Mouse (Mus musculus): ENCODE results near the gene Crocc2. TPM values are rescaled to one million over a fixed set of nuclear protein-coding genes. Genes with fewer than 3 reads are reported as not detected.

The Crocc2 gene
- polyA plus RNA-seq, 1 experiment from 2014 or later: 0.04 TPM

GRCm38 (mm10) chr1:93257560-93257959 is 89.0 kb downstream of the Crocc2 start:
- Histone ChIP-seq H3K4me1 (replicated peaks) (peaks cover 4% of the 10 kb centered on the region; the same call in 1 of the 2 replicates), H3K36me3 (no peaks in the 10 kb centered on the region), H3K9ac (no peak overlapping the region), H3K27me3 (replicated peaks) (no peaks in the 10 kb centered on the region), H3K27ac (no peak overlapping the region), H3K4me2 (replicated peaks) (no peak overlapping the region), H3K4me3 (replicated peaks) (no peak overlapping the region), H3K9me3 (no peaks in the 10 kb centered on the region)
- WGBS: 85% methylated on average over 1 of the region's 1 CpGs
- ATAC-seq: no peak

GRCm38 (mm10) chr1:93267207-93267606 is 98.7 kb downstream of the Crocc2 start:
- H3K4me1 ChIP-seq (replicated peaks): no peaks in the 10 kb centered on the region
- no peak for ATAC-seq
- 43% methylated on average over 3 of the region's 3 CpGs for WGBS

GRCm38 (mm10) chr1:93268246-93268645 is 99.7 kb downstream of the Crocc2 start:
- H3K4me1 ChIP-seq (replicated peaks): no peaks in the 10 kb centered on the region
- no peaks in the 10 kb centered on the region for H3K27me3 ChIP-seq (replicated peaks)
- H3K27ac ChIP-seq: no peak overlapping the region
- no peak for ATAC-seq
- H3K9ac ChIP-seq: no peak overlapping the region
- no peak overlapping the region for H3K4me2 ChIP-seq (replicated peaks)
- H3K36me3 ChIP-seq: no peaks in the 10 kb centered on the region
- 78% methylated on average over 2 of the region's 2 CpGs for WGBS
- no peaks in the 10 kb centered on the region for H3K9me3 ChIP-seq
- H3K4me3 ChIP-seq (replicated peaks): no peak overlapping the region

More at GRCm38 (mm10) chr1:93267207-93267606, 98.7 kb downstream of the Crocc2 start:
- Histone ChIP-seq H3K4me3 (replicated peaks) (no peak overlapping the region), H3K9ac (no peak overlapping the region), H3K9me3 (no peaks in the 10 kb centered on the region), H3K4me2 (replicated peaks) (no peak overlapping the region), H3K27ac (no peak overlapping the region), H3K27me3 (replicated peaks) (no peaks in the 10 kb centered on the region), H3K36me3 (no peaks in the 10 kb centered on the region)

GRCm38 (mm10) chr1:93270516-93271240 is 102.2 kb downstream of the Crocc2 start:
- no peaks in the 10 kb centered on the region for H3K4me1 ChIP-seq (replicated peaks)
- no peak overlapping the region for H3K4me3 ChIP-seq (replicated peaks)
- H3K9ac ChIP-seq: no peak overlapping the region
- no peak overlapping the region for H3K27ac ChIP-seq
- WGBS: 69% methylated on average over 3 of the region's 3 CpGs
- H3K4me2 ChIP-seq (replicated peaks): no peak overlapping the region
- ATAC-seq: no peak
- H3K9me3 ChIP-seq: no peaks in the 10 kb centered on the region
- no peaks in the 10 kb centered on the region for H3K27me3 ChIP-seq (replicated peaks)
- no peaks in the 10 kb centered on the region for H3K36me3 ChIP-seq

DNA sequence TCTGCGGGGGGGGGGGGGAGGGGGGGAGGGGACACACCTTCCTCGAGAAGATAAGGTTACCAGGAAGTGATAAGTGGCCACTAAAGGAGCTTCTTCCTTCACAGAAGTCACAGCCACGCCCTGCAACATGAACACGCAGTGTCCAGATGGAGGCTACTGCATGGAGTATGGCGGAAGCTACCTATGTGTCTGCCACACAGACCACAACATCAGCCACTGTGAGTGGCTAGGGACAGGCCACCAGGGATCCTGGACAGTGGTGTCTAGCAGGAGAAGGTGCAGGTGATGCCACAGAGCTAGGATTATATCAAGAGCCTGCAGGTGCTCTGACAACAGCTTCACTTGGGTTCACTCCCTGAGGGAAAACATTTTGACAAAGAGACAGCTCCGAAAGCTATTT is 103.2 kb downstream of the Crocc2 start:
- 64% methylated on average over 6 of the region's 6 CpGs for WGBS
- Histone ChIP-seq H3K4me1 (replicated peaks) (no peaks in the 10 kb centered on the region), H3K27me3 (replicated peaks) (no peaks in the 10 kb centered on the region), H3K9me3 (no peaks in the 10 kb centered on the region), H3K4me3 (replicated peaks) (no peak overlapping the region), H3K36me3 (no peaks in the 10 kb centered on the region), H3K4me2 (replicated peaks) (no peak overlapping the region), H3K9ac (no peak overlapping the region), H3K27ac (no peak overlapping the region)
- ATAC-seq: 0 out of 2 replicates have a peak, but pooled peaks have one; percentile 28

- H3K9ac ChIP-seq: no peak overlapping the region
- no peak overlapping the region for H3K4me3 ChIP-seq (replicated peaks)
- H3K4me1 ChIP-seq (replicated peaks): no peaks in the 10 kb centered on the region
- ATAC-seq: peak; percentile 66; the same call in 1 of the 2 replicates
- H3K27ac ChIP-seq: no peak overlapping the region
- no peak overlapping the region for H3K4me2 ChIP-seq (replicated peaks)
- H3K9me3 ChIP-seq: no peaks in the 10 kb centered on the region
- 2% methylated on average over 16 of the region's 16 CpGs for WGBS
- H3K27me3 ChIP-seq (replicated peaks): no peaks in the 10 kb centered on the region
- no peaks in the 10 kb centered on the region for H3K36me3 ChIP-seq
Observed at GRCm38 (mm10) chr1:93272409-93272821, 103.9 kb downstream of the Crocc2 start.

- Histone ChIP-seq H3K4me1 (replicated peaks) (no peaks in the 10 kb centered on the region), H3K36me3 (no peaks in the 10 kb centered on the region), H3K9ac (no peak overlapping the region), H3K9me3 (no peaks in the 10 kb centered on the region), H3K27me3 (replicated peaks) (no peaks in the 10 kb centered on the region), H3K4me3 (replicated peaks) (no peak overlapping the region), H3K4me2 (replicated peaks) (no peak overlapping the region), H3K27ac (no peak overlapping the region)
- ATAC-seq: peak; percentile 34; the same call in 1 of the 2 replicates
- WGBS: 61% methylated on average over 6 of the region's 6 CpGs
Observed at GRCm38 (mm10) chr1:93275561-93275960, 107.0 kb downstream of the Crocc2 start.

- H3K9me3 ChIP-seq: no peaks in the 10 kb centered on the region
- H3K36me3 ChIP-seq: no peaks in the 10 kb centered on the region
- no peak overlapping the region for H3K27ac ChIP-seq
- no peaks in the 10 kb centered on the region for H3K4me1 ChIP-seq (replicated peaks)
- no peak overlapping the region for H3K4me3 ChIP-seq (replicated peaks)
- H3K9ac ChIP-seq: no peak overlapping the region
- no peak for ATAC-seq
- 70% methylated on average over 7 of the region's 7 CpGs for WGBS
- H3K4me2 ChIP-seq (replicated peaks): no peak overlapping the region
- H3K27me3 ChIP-seq (replicated peaks): no peaks in the 10 kb centered on the region
Observed at GRCm38 (mm10) chr1:93277041-93277440, 108.5 kb downstream of the Crocc2 start.

Other genes starting within 250 kb of the Crocc2 start
- gene Capn10, start 234.3 kb upstream of the Crocc2 start, polyA plus RNA-seq (2015; fragmentation: Nextera tagmentation; extraction: Ambion mirVana): 28.2 and 34.4 TPM in 2 replicates
- 8.9 and 9.1 TPM in 2 replicates for gene Gpr35, start 217.9 kb upstream of the Crocc2 start, polyA plus RNA-seq (2015; fragmentation: Nextera tagmentation; extraction: Ambion mirVana)
- gene Aqp12, start 162.4 kb upstream of the Crocc2 start, polyA plus RNA-seq (2015; fragmentation: Nextera tagmentation; extraction: Ambion mirVana): 3.0 and 11.2 TPM in 2 replicates
- 18.3 and 21.4 TPM in 2 replicates for gene Kif1a, start 66.8 kb upstream of the Crocc2 start, polyA plus RNA-seq (2015; fragmentation: Nextera tagmentation; extraction: Ambion mirVana)
- 0.59 and 0.62 TPM in 2 replicates for gene Agxt, start 33.5 kb upstream of the Crocc2 start, polyA plus RNA-seq (2015; fragmentation: Nextera tagmentation; extraction: Ambion mirVana)
- gene 2310007B03Rik, start 7.8 kb upstream of the Crocc2 start, polyA plus RNA-seq (2015; fragmentation: Nextera tagmentation; extraction: Ambion mirVana): 8.7 and 10.4 TPM in 2 replicates
- gene Sned1, start 67.1 kb downstream of the Crocc2 start, polyA plus RNA-seq (2015; fragmentation: Nextera tagmentation; extraction: Ambion mirVana): 2.8 and 4.4 TPM in 2 replicates
- gene Mterf4, start 137.2 kb downstream of the Crocc2 start, polyA plus RNA-seq (2015; fragmentation: Nextera tagmentation; extraction: Ambion mirVana): 25.7 and 27.0 TPM in 2 replicates
- gene Ppp1r7, start 174.1 kb downstream of the Crocc2 start, polyA plus RNA-seq (2015; fragmentation: Nextera tagmentation; extraction: Ambion mirVana): 53.0 and 79.4 TPM in 2 replicates
- 9.2 and 10.6 TPM in 2 replicates for gene Pask, start 174.8 kb downstream of the Crocc2 start, polyA plus RNA-seq (2015; fragmentation: Nextera tagmentation; extraction: Ambion mirVana)
- 1.8 and 2.0 TPM in 2 replicates for gene Ano7, start 205.2 kb downstream of the Crocc2 start, polyA plus RNA-seq (2015; fragmentation: Nextera tagmentation; extraction: Ambion mirVana)